Mouse (Mus musculus) heart, adult 2 months (tissue): Measurements from ENCODE around the gene Tm9sf3. TPM values are rescaled to one million over a fixed set of nuclear protein-coding genes. Genes with fewer than 3 reads are reported as not detected.

Source experiments
- DNase-seq, 2 experiments: peaks; one replicate each; pipeline ENCODE4 v3.0.0; 2021
- H3K27ac ChIP-seq: fragments of 200-600 bp; 2 replicates; pipeline ENCODE4 v1.8.1; 2022
- H3K27me3 ChIP-seq: fragments of 200-500 bp; 2 replicates; pipeline ENCODE4 v1.6.1; 2012; ENCODE audit warnings: mild to moderate bottlenecking, low read length, inconsistent platforms, mixed read lengths; ENCODE audit not compliant: control insufficient read depth, insufficient read depth
- H3K36me3 ChIP-seq: fragments of 200-500 bp; 2 replicates; pipeline ENCODE4 v1.6.1; 2012; ENCODE audit warnings: low read length, inconsistent platforms; ENCODE audit not compliant: control insufficient read depth, insufficient read depth
- H3K4me1 ChIP-seq: fragments of 200-500 bp; 2 replicates; pipeline ENCODE4 v1.6.1; 2011; ENCODE audit warnings: low read length; ENCODE audit not compliant: control insufficient read depth, insufficient read depth
- H3K4me3 ChIP-seq: fragments of 200-600 bp; 2 replicates; pipeline ENCODE4 v1.8.1; 2022
- H3K79me2 ChIP-seq: fragments of 200-500 bp; replicated peaks from 2 replicates; pipeline ENCODE4 v1.6.1; 2012; ENCODE audit warnings: mild to moderate bottlenecking, inconsistent platforms, low read length, moderate library complexity, mixed read lengths; ENCODE audit not compliant: control insufficient read depth, insufficient read depth
- H3K9ac ChIP-seq: fragments of 200-500 bp; 2 replicates; pipeline ENCODE4 v1.6.1; 2012; ENCODE audit warnings: low read depth, mild to moderate bottlenecking, control low read depth, inconsistent platforms, low read length, mixed read lengths
- CTCF ChIP-seq: fragments of 200-600 bp; IDR thresholded peaks from 2 replicates; pipeline ENCODE4 v1.8.1; 2022; ENCODE audit warnings: antibody characterized with exemption, mild to moderate bottlenecking, moderate library complexity
- EP300 ChIP-seq: fragments of 200-500 bp; IDR thresholded peaks from 2 replicates; pipeline ENCODE4 v1.6.1; 2011; ENCODE audit warnings: low read depth, low read length, control low read depth; ENCODE audit not compliant: insufficient read depth
- POLR2A ChIP-seq: fragments of 200-500 bp; IDR thresholded peaks from 2 replicates; pipeline ENCODE4 v1.6.1; 2011; ENCODE audit warnings: mild to moderate bottlenecking, low read depth, low read length, control low read depth; ENCODE audit not compliant: insufficient read depth
- WGBS: fragments of 180-500 bp; shearing (Covaris S2); methylation state at CpG from one replicate; pipeline ENCODE4 v1.1.7; 2018; 5-methylcytosine and 5-hydroxymethylcytosine counted together
- intact Hi-C: fragments of 180-260 bp; cut with DNase I; formaldehyde crosslinking; loops from one replicate; pipeline ENCODE4 v1.15.1; 2025
- polyA plus RNA-seq: library from polyadenylated mRNA; depleted of rRNA; stranded (reverse); fragments of >200 nt; gene quantifications from 2 replicates; pipeline ENCODE4 v1.2.3, GENCODE M21; 2012
- total RNA-seq, 2 experiments: library from RNA; stranded (reverse); gene quantifications; 2 replicates each; pipeline ENCODE4 v1.2.3; 2021

Tm9sf3 gene
- total and polyA plus RNA-seq, 3 experiments = 27.7 to 72.7 (median 69.7) TPM

- Histone ChIP-seq H3K4me1 (peaks cover 2% of the 10 kb centered on the region), H3K36me3 (no peaks in the 10 kb centered on the region), H3K9ac (no peak overlapping the region), H3K4me3 (no peak overlapping the region), H3K79me2 (no peaks in the 10 kb centered on the region), H3K27ac (no peak overlapping the region), H3K27me3 (no peaks in the 10 kb centered on the region)
- TF ChIP-seq POLR2A (no peak), CTCF (no peak), EP300 (no peak)
- 83% methylated on average over 9 of the region's 9 CpGs for WGBS
- intact Hi-C loops = no loop called here
- no peak for DNase-seq
Observed at GRCm38 (mm10) chr19:41191724-41192123, 72.1 kb downstream of the Tm9sf3 start.

- H3K79me2 ChIP-seq = no peaks in the 10 kb centered on the region
- 68% methylated on average over 6 of the region's 6 CpGs for WGBS
- peaks cover 2% of the 10 kb centered on the region for H3K4me1 ChIP-seq
- intact Hi-C loops = no loop called here
- no peak overlapping the region for H3K9ac ChIP-seq
- no peak for DNase-seq
- no peak overlapping the region for H3K27ac ChIP-seq
- no peaks in the 10 kb centered on the region for H3K36me3 ChIP-seq
- no peaks in the 10 kb centered on the region for H3K27me3 ChIP-seq
- H3K4me3 ChIP-seq = no peak overlapping the region
- no peak for TF ChIP-seq POLR2A
Observed at GRCm38 (mm10) chr19:41190876-41191434, 72.8 kb downstream of the Tm9sf3 start.

GRCm38 (mm10) chr19:41177331-41177730 lies 86.5 kb downstream of the Tm9sf3 start:
- DNase-seq = no peak
- Histone ChIP-seq H3K4me1 (no peaks in the 10 kb centered on the region), H3K4me3 (no peak overlapping the region), H3K27ac (no peak overlapping the region), H3K9ac (no peak overlapping the region), H3K27me3 (no peaks in the 10 kb centered on the region), H3K36me3 (no peaks in the 10 kb centered on the region), H3K79me2 (no peaks in the 10 kb centered on the region)
- TF ChIP-seq POLR2A = no peak
- no peak for TF ChIP-seq CTCF
- TF ChIP-seq EP300 = no peak
- WGBS = 31% methylated on average over 6 of the region's 6 CpGs
- intact Hi-C loops = no loop called here

GRCm38 (mm10) chr19:41176881-41177280 lies 86.9 kb downstream of the Tm9sf3 start:
- no peaks in the 10 kb centered on the region for H3K4me1 ChIP-seq
- no peak for TF ChIP-seq CTCF
- TF ChIP-seq POLR2A = no peak
- TF ChIP-seq EP300 = no peak
- no peaks in the 10 kb centered on the region for H3K79me2 ChIP-seq
- no peaks in the 10 kb centered on the region for H3K27me3 ChIP-seq
- no peaks in the 10 kb centered on the region for H3K36me3 ChIP-seq
- H3K27ac ChIP-seq = no peak overlapping the region
- no peak for DNase-seq
- no peak overlapping the region for H3K4me3 ChIP-seq
- intact Hi-C loops = no loop called here
- 46% methylated on average over 2 of the region's 2 CpGs for WGBS
- no peak overlapping the region for H3K9ac ChIP-seq

GRCm38 (mm10) chr19:41165914-41166235 lies 97.9 kb downstream of the Tm9sf3 start:
- Histone ChIP-seq H3K4me3 (no peak overlapping the region), H3K27ac (no peak overlapping the region), H3K36me3 (no peaks in the 10 kb centered on the region), H3K9ac (no peak overlapping the region), H3K79me2 (no peaks in the 10 kb centered on the region), H3K27me3 (0 out of 2 replicates have a peak, but pooled peaks cover 1% of the 10 kb centered on the region), H3K4me1 (peaks cover 5% of the 10 kb centered on the region; the same call in 1 of the 2 replicates)
- DNase-seq = no peak
- WGBS = 81% methylated on average over 5 of the region's 5 CpGs
- TF ChIP-seq CTCF (no peak), EP300 (no peak), POLR2A (no peak)
- intact Hi-C loops = no loop called here

- no peak for DNase-seq
- Histone ChIP-seq H3K27ac (no peak overlapping the region), H3K4me1 (peaks cover 5% of the 10 kb centered on the region; the same call in 1 of the 2 replicates), H3K4me3 (no peak overlapping the region), H3K27me3 (0 out of 2 replicates have a peak, but pooled peaks cover 1% of the 10 kb centered on the region), H3K9ac (no peak overlapping the region), H3K79me2 (no peaks in the 10 kb centered on the region), H3K36me3 (no peaks in the 10 kb centered on the region)
- intact Hi-C loops = no loop called here
- WGBS = 82% methylated on average over 14 of the region's 14 CpGs
- no peak for TF ChIP-seq CTCF
- TF ChIP-seq POLR2A = no peak
- no peak for TF ChIP-seq EP300
Observed at GRCm38 (mm10) chr19:41165144-41165913, 98.5 kb downstream of the Tm9sf3 start.
